Mouse (Mus musculus): ENCODE data around the gene Btnl10. TPM values are rescaled to one million over a fixed set of nuclear protein-coding genes. Genes with fewer than 3 reads are reported as not detected.
A peak's percentile ranks its signal among the peaks of the same experiment; 100 is the strongest.

Gene Btnl10
- polyA plus RNA-seq (2014; fragmentation: Nextera tagmentation; extraction: Ambion mirVana) = not detected in 2 replicates

- no peaks in the 10 kb centered on the region for H3K36me3 ChIP-seq (ENCODE audit: control insufficient read depth, insufficient read depth, low read length)
- H3K4me2 ChIP-seq (ENCODE audit: low read depth, low read length) = no peak within 1 kb of the TSS
- no peaks in the 10 kb centered on the region for H3K9me3 ChIP-seq (ENCODE audit: control insufficient read depth, low read length)
- H3K4me1 ChIP-seq (ENCODE audit: control insufficient read depth, insufficient read depth, low read length) = no peaks in the 10 kb centered on the region
- no peak within 1 kb of the TSS for H3K27ac ChIP-seq (ENCODE audit: low read depth, low read length)
- no peaks in the 10 kb centered on the region for H3K27me3 ChIP-seq (ENCODE audit: control insufficient read depth, insufficient read depth, low read length)
- 89% methylated on average over 12 of the region's 12 CpGs for WGBS
- ATAC-seq (ENCODE audit: low read depth) = no peak
- no peak within 1 kb of the TSS for H3K4me3 ChIP-seq (ENCODE audit: low read depth, low read length)
- H3K9ac ChIP-seq (replicated peaks; ENCODE audit: low read depth, low read length) = no peak within 1 kb of the TSS
Observed at GRCm38 (mm10) chr11:58917745-58918366, at the start of gene Btnl10. Gene Btnl10 (plus strand): TSS chr11:58917908.

- 0 out of 2 replicates have a peak, but pooled peaks cover 3% of the 10 kb centered on the region for H3K36me3 ChIP-seq (ENCODE audit: control insufficient read depth, insufficient read depth, low read length)
- peak overlapping the region; percentile 78 for H3K4me2 ChIP-seq (ENCODE audit: low read depth, low read length)
- WGBS = 65% methylated on average over 6 of the region's 6 CpGs
- no peaks in the 10 kb centered on the region for H3K27me3 ChIP-seq (ENCODE audit: control insufficient read depth, insufficient read depth, low read length)
- H3K27ac ChIP-seq (ENCODE audit: low read depth, low read length) = peak overlapping the region; percentile 87
- peak overlapping the region; percentile 87; the same call in 1 of the 2 replicates for H3K9ac ChIP-seq (replicated peaks; ENCODE audit: low read depth, low read length)
- peak overlapping the region; percentile 70 for H3K4me3 ChIP-seq (ENCODE audit: low read depth, low read length)
- H3K9me3 ChIP-seq (ENCODE audit: control insufficient read depth, low read length) = no peaks in the 10 kb centered on the region
- ATAC-seq (ENCODE audit: low read depth) = no peak
- peaks cover 20% of the 10 kb centered on the region; the same call in 1 of the 2 replicates for H3K4me1 ChIP-seq (ENCODE audit: control insufficient read depth, insufficient read depth, low read length)
Observed at GRCm38 (mm10) chr11:58867954-58868330, 49.8 kb upstream of the Btnl10 start.

GRCm38 (mm10) chr11:58870961-58871360 is 46.7 kb upstream of the Btnl10 start:
- H3K4me3 ChIP-seq (ENCODE audit: low read depth, low read length) = no peak overlapping the region
- no peak for ATAC-seq (ENCODE audit: low read depth)

GRCm38 (mm10) chr11:58883756-58884155 is 34.0 kb upstream of the Btnl10 start:
- H3K9me3 ChIP-seq (ENCODE audit: control insufficient read depth, low read length) = no peaks in the 10 kb centered on the region
- no peaks in the 10 kb centered on the region for H3K4me1 ChIP-seq (ENCODE audit: control insufficient read depth, insufficient read depth, low read length)
- H3K4me3 ChIP-seq (ENCODE audit: low read depth, low read length) = no peak overlapping the region
- WGBS = 86% methylated on average over 8 of the region's 8 CpGs
- no peaks in the 10 kb centered on the region for H3K27me3 ChIP-seq (ENCODE audit: control insufficient read depth, insufficient read depth, low read length)
- no peak for ATAC-seq (ENCODE audit: low read depth)
- no peak overlapping the region for H3K4me2 ChIP-seq (ENCODE audit: low read depth, low read length)
- no peak overlapping the region for H3K27ac ChIP-seq (ENCODE audit: low read depth, low read length)
- H3K36me3 ChIP-seq (ENCODE audit: control insufficient read depth, insufficient read depth, low read length) = peaks cover 40% of the 10 kb centered on the region
- H3K9ac ChIP-seq (replicated peaks; ENCODE audit: low read depth, low read length) = no peak overlapping the region

More at GRCm38 (mm10) chr11:58870961-58871360, 46.7 kb upstream of the Btnl10 start:
- WGBS = 91% methylated on average over 4 of the region's 4 CpGs
- Histone ChIP-seq H3K27me3 (ENCODE audit: control insufficient read depth, insufficient read depth, low read length) (no peaks in the 10 kb centered on the region), H3K27ac (ENCODE audit: low read depth, low read length) (no peak overlapping the region), H3K36me3 (ENCODE audit: control insufficient read depth, insufficient read depth, low read length) (peaks cover 5% of the 10 kb centered on the region; the same call in 1 of the 2 replicates), H3K9ac (replicated peaks; ENCODE audit: low read depth, low read length) (no peak overlapping the region), H3K4me1 (ENCODE audit: control insufficient read depth, insufficient read depth, low read length) (peaks cover 20% of the 10 kb centered on the region; the same call in 1 of the 2 replicates), H3K4me2 (ENCODE audit: low read depth, low read length) (no peak overlapping the region), H3K9me3 (ENCODE audit: control insufficient read depth, low read length) (no peaks in the 10 kb centered on the region)

GRCm38 (mm10) chr11:58890511-58890910 is 27.2 kb upstream of the Btnl10 start:
- Histone ChIP-seq H3K36me3 (ENCODE audit: control insufficient read depth, insufficient read depth, low read length) (peaks cover 34% of the 10 kb centered on the region), H3K27me3 (ENCODE audit: control insufficient read depth, insufficient read depth, low read length) (no peaks in the 10 kb centered on the region)
- ATAC-seq (ENCODE audit: low read depth) = no peak

GRCm38 (mm10) chr11:58894456-58894855 is 23.3 kb upstream of the Btnl10 start:
- Histone ChIP-seq H3K4me1 (ENCODE audit: control insufficient read depth, insufficient read depth, low read length) (no peaks in the 10 kb centered on the region), H3K27ac (ENCODE audit: low read depth, low read length) (no peak overlapping the region), H3K9me3 (ENCODE audit: control insufficient read depth, low read length) (no peaks in the 10 kb centered on the region), H3K4me3 (ENCODE audit: low read depth, low read length) (no peak overlapping the region), H3K4me2 (ENCODE audit: low read depth, low read length) (no peak overlapping the region), H3K36me3 (ENCODE audit: control insufficient read depth, insufficient read depth, low read length) (peaks cover 34% of the 10 kb centered on the region), H3K27me3 (ENCODE audit: control insufficient read depth, insufficient read depth, low read length) (no peaks in the 10 kb centered on the region), H3K9ac (replicated peaks; ENCODE audit: low read depth, low read length) (no peak overlapping the region)
- WGBS = 74% methylated on average over 6 of the region's 6 CpGs
- ATAC-seq (ENCODE audit: low read depth) = no peak

More at GRCm38 (mm10) chr11:58890511-58890910, 27.2 kb upstream of the Btnl10 start:
- no peaks in the 10 kb centered on the region for H3K4me1 ChIP-seq (ENCODE audit: control insufficient read depth, insufficient read depth, low read length)
- no peak overlapping the region for H3K27ac ChIP-seq (ENCODE audit: low read depth, low read length)
- H3K9me3 ChIP-seq (ENCODE audit: control insufficient read depth, low read length) = no peaks in the 10 kb centered on the region
- 95% methylated on average over 10 of the region's 10 CpGs for WGBS
- no peak overlapping the region for H3K9ac ChIP-seq (replicated peaks; ENCODE audit: low read depth, low read length)
- no peak overlapping the region for H3K4me2 ChIP-seq (ENCODE audit: low read depth, low read length)
- H3K4me3 ChIP-seq (ENCODE audit: low read depth, low read length) = no peak overlapping the region

- Histone ChIP-seq H3K9ac (replicated peaks; ENCODE audit: low read depth, low read length) (no peak overlapping the region), H3K9me3 (ENCODE audit: control insufficient read depth, low read length) (no peaks in the 10 kb centered on the region), H3K36me3 (ENCODE audit: control insufficient read depth, insufficient read depth, low read length) (peaks cover 24% of the 10 kb centered on the region), H3K4me3 (ENCODE audit: low read depth, low read length) (no peak overlapping the region), H3K27ac (ENCODE audit: low read depth, low read length) (no peak overlapping the region), H3K27me3 (ENCODE audit: control insufficient read depth, insufficient read depth, low read length) (no peaks in the 10 kb centered on the region), H3K4me1 (ENCODE audit: control insufficient read depth, insufficient read depth, low read length) (no peaks in the 10 kb centered on the region), H3K4me2 (ENCODE audit: low read depth, low read length) (no peak overlapping the region)
- ATAC-seq (ENCODE audit: low read depth) = no peak
- 82% methylated on average over 6 of the region's 6 CpGs for WGBS
Observed at GRCm38 (mm10) chr11:58897485-58897884, 20.2 kb upstream of the Btnl10 start.

- Histone ChIP-seq H3K4me3 (ENCODE audit: low read depth, low read length) (no peak overlapping the region), H3K9ac (replicated peaks; ENCODE audit: low read depth, low read length) (no peak overlapping the region), H3K27ac (ENCODE audit: low read depth, low read length) (no peak overlapping the region), H3K9me3 (ENCODE audit: control insufficient read depth, low read length) (no peaks in the 10 kb centered on the region), H3K36me3 (ENCODE audit: control insufficient read depth, insufficient read depth, low read length) (peaks cover 12% of the 10 kb centered on the region), H3K4me2 (ENCODE audit: low read depth, low read length) (no peak overlapping the region), H3K4me1 (ENCODE audit: control insufficient read depth, insufficient read depth, low read length) (peaks cover 6% of the 10 kb centered on the region; the same call in 1 of the 2 replicates), H3K27me3 (ENCODE audit: control insufficient read depth, insufficient read depth, low read length) (no peaks in the 10 kb centered on the region)
- no peak for ATAC-seq (ENCODE audit: low read depth)
Observed at GRCm38 (mm10) chr11:58901080-58901479, 16.6 kb upstream of the Btnl10 start.

GRCm38 (mm10) chr11:58903511-58904409 is 13.9 kb upstream of the Btnl10 start, which contains the start of gene Zfp39:
Gene Zfp39 (minus strand): TSS chr11:58904225.
- under 1% methylated on average over 40 of the region's 40 CpGs for WGBS
- H3K27me3 ChIP-seq (ENCODE audit: control insufficient read depth, insufficient read depth, low read length) = no peaks in the 10 kb centered on the region
- H3K4me2 ChIP-seq (ENCODE audit: low read depth, low read length) = peak within 1 kb of the TSS; percentile 89
- H3K36me3 ChIP-seq (ENCODE audit: control insufficient read depth, insufficient read depth, low read length) = peaks cover 9% of the 10 kb centered on the region
- ATAC-seq (ENCODE audit: low read depth) = peak; percentile 99
- H3K27ac ChIP-seq (ENCODE audit: low read depth, low read length) = peak within 1 kb of the TSS; percentile 85
- H3K4me1 ChIP-seq (ENCODE audit: control insufficient read depth, insufficient read depth, low read length) = peaks cover 6% of the 10 kb centered on the region; the same call in 1 of the 2 replicates
- peak within 1 kb of the TSS; percentile 77 for H3K4me3 ChIP-seq (ENCODE audit: low read depth, low read length)
- H3K9ac ChIP-seq (replicated peaks; ENCODE audit: low read depth, low read length) = peak within 1 kb of the TSS; percentile 83
- no peaks in the 10 kb centered on the region for H3K9me3 ChIP-seq (ENCODE audit: control insufficient read depth, low read length)
